Mouse (Mus musculus) c-Kit-positive CD71-negative TER-119-negative erythroid progenitor cells, embryonic 14.5 days (primary cell): ENCODE measurements around the gene Sptssa.
A peak's percentile ranks its signal among the peaks of the same experiment; 100 is the strongest.
"Not testable (repeated sequence)": the region's sequence is repeated elsewhere in the genome, so short reads cannot be mapped to it uniquely, and the experiment has no call there.

Source experiments
- DNase-seq: peaks from one replicate; pipeline ENCODE4 v3.0.0-alpha.2; 2013; ENCODE audit warnings: low read depth

The Sptssa gene

GRCm38 (mm10) chr12:54656396-54657171 is at the start of gene Sptssa:
Sptssa (minus strand) TSS chr12:54656573.
- DNase-seq = peak; percentile 90

- no peak for DNase-seq
Measured at GRCm38 (mm10) chr12:54699394-54699793, 43.0 kb upstream of the Sptssa start.

GRCm38 (mm10) chr12:54697791-54698250 is 41.4 kb upstream of the Sptssa start:
- DNase-seq = peak; percentile 4

- peak; percentile 65 for DNase-seq
Measured at GRCm38 (mm10) chr12:54697003-54697597, 40.7 kb upstream of the Sptssa start.

GRCm38 (mm10) chr12:54696242-54697002 is 40.0 kb upstream of the Sptssa start:
- peak; percentile 90 for DNase-seq

- DNase-seq = peak; percentile 93
Measured at GRCm38 (mm10) chr12:54695511-54696241, 39.3 kb upstream of the Sptssa start, which contains the start of gene Eapp. Eapp (minus strand) TSS chr12:54695897.

GRCm38 (mm10) chr12:54694847-54695510 is 38.6 kb upstream of the Sptssa start:
- no peak for DNase-seq

GRCm38 (mm10) chr12:54689082-54689481 is 32.7 kb upstream of the Sptssa start:
- DNase-seq = no peak

- no peak for DNase-seq
Measured at GRCm38 (mm10) chr12:54683182-54683581, 26.8 kb upstream of the Sptssa start.

- no peak for DNase-seq
Measured at GRCm38 (mm10) chr12:54676709-54677108, 20.3 kb upstream of the Sptssa start.

- no peak for DNase-seq
Measured at GRCm38 (mm10) chr12:54675396-54675795, 19.0 kb upstream of the Sptssa start.

- no peak for DNase-seq
Measured at GRCm38 (mm10) chr12:54671262-54671661, 14.9 kb upstream of the Sptssa start.

- no peak for DNase-seq
Measured at GRCm38 (mm10) chr12:54668141-54668540, 11.8 kb upstream of the Sptssa start.

- no peak for DNase-seq
Measured at GRCm38 (mm10) chr12:54665526-54665925, 9.2 kb upstream of the Sptssa start.

GRCm38 (mm10) chr12:54661470-54661869 is 5.1 kb upstream of the Sptssa start:
- DNase-seq = not testable (repeated sequence)

- DNase-seq = no peak
Measured at GRCm38 (mm10) chr12:54659901-54660300, 3.5 kb upstream of the Sptssa start.

GRCm38 (mm10) chr12:54658425-54659092 is 2.2 kb upstream of the Sptssa start:
- DNase-seq = no peak

GRCm38 (mm10) chr12:54657951-54658350 is 1.6 kb upstream of the Sptssa start:
- DNase-seq = no peak

- DNase-seq = no peak
Measured at GRCm38 (mm10) chr12:54657226-54657625, 853 bp upstream of the Sptssa start.

- DNase-seq = no peak
Measured at GRCm38 (mm10) chr12:54656039-54656395, 356 bp downstream of the Sptssa start.
